Mouse (Mus musculus): ENCODE data around the gene Ppfibp2. TPM values are rescaled to one million over a fixed set of nuclear protein-coding genes. Genes with fewer than 3 reads are reported as not detected.

Gene Ppfibp2
- polyA plus RNA-seq, 1 experiment from 2014 or later, result 17.5 TPM

GRCm38 (mm10) chr7:107746036-107746435 lies 151.0 kb downstream of the Ppfibp2 start:
- WGBS, result 87% methylated on average over 8 of the region's 8 CpGs
- DNase-seq (ENCODE audit: low spot score) (no peak), ATAC-seq (no peak)
- Histone ChIP-seq H3K4me1 (ENCODE audit: insufficient read depth, low read depth, low read length) (no peaks in the 10 kb centered on the region), H3K9me3 (ENCODE audit: low read length) (no peaks in the 10 kb centered on the region), H3K27ac (ENCODE audit: low read length) (no peak overlapping the region), H3K36me3 (ENCODE audit: insufficient read depth, low read length) (peaks cover 3% of the 10 kb centered on the region; the same call in 1 of the 2 replicates), H3K9ac (replicated peaks; ENCODE audit: low read depth) (no peak overlapping the region), H3K4me3 (ENCODE audit: low read depth, low read length) (no peak overlapping the region), H3K4me2 (replicated peaks; ENCODE audit: low read depth, low read length) (no peak overlapping the region), H3K27me3 (replicated peaks; ENCODE audit: insufficient read depth, low read length) (no peaks in the 10 kb centered on the region)
- TF ChIP-seq EP300 (IDR thresholded peaks at IDR 0.05) (no peak), CTCF (IDR thresholded peaks at IDR 0.05) (no peak)

GRCm38 (mm10) chr7:107747476-107747875 lies 152.5 kb downstream of the Ppfibp2 start:
- WGBS, result 80% methylated on average over 9 of the region's 9 CpGs
- Histone ChIP-seq H3K4me3 (ENCODE audit: low read depth, low read length) (no peak overlapping the region), H3K4me1 (ENCODE audit: insufficient read depth, low read depth, low read length) (no peaks in the 10 kb centered on the region), H3K27me3 (replicated peaks; ENCODE audit: insufficient read depth, low read length) (no peaks in the 10 kb centered on the region), H3K9ac (replicated peaks; ENCODE audit: low read depth) (no peak overlapping the region), H3K36me3 (ENCODE audit: insufficient read depth, low read length) (peaks cover 3% of the 10 kb centered on the region; the same call in 1 of the 2 replicates), H3K4me2 (replicated peaks; ENCODE audit: low read depth, low read length) (no peak overlapping the region), H3K27ac (ENCODE audit: low read length) (no peak overlapping the region), H3K9me3 (ENCODE audit: low read length) (no peaks in the 10 kb centered on the region)
- no peak for TF ChIP-seq EP300 (IDR thresholded peaks at IDR 0.05)
- TF ChIP-seq CTCF (IDR thresholded peaks at IDR 0.05), result no peak
- ATAC-seq (no peak), DNase-seq (ENCODE audit: low spot score) (no peak)

- H3K4me1 ChIP-seq (ENCODE audit: insufficient read depth, low read depth, low read length), result no peaks in the 10 kb centered on the region
- H3K36me3 ChIP-seq (ENCODE audit: insufficient read depth, low read length), result peaks cover 2% of the 10 kb centered on the region; the same call in 1 of the 2 replicates
- ATAC-seq (peak; percentile 54), DNase-seq (ENCODE audit: low spot score) (peak; percentile 67)
- H3K4me3 ChIP-seq (ENCODE audit: low read depth, low read length), result no peak overlapping the region
- H3K27me3 ChIP-seq (replicated peaks; ENCODE audit: insufficient read depth, low read length), result no peaks in the 10 kb centered on the region
- TF ChIP-seq EP300 (IDR thresholded peaks at IDR 0.05), result no peak
- peak; percentile 84 for TF ChIP-seq CTCF (IDR thresholded peaks at IDR 0.05)
- H3K4me2 ChIP-seq (replicated peaks; ENCODE audit: low read depth, low read length), result no peak overlapping the region
- H3K9ac ChIP-seq (replicated peaks; ENCODE audit: low read depth), result no peak overlapping the region
- no peak overlapping the region for H3K27ac ChIP-seq (ENCODE audit: low read length)
- H3K9me3 ChIP-seq (ENCODE audit: low read length), result no peaks in the 10 kb centered on the region
- WGBS, result 9% methylated on average over 2 of the region's 2 CpGs
Observed at GRCm38 (mm10) chr7:107747954-107748353, 152.9 kb downstream of the Ppfibp2 start.

GRCm38 (mm10) chr7:107749270-107749669 lies 154.3 kb downstream of the Ppfibp2 start:
- 12% methylated on average over 3 of the region's 3 CpGs for WGBS
- Histone ChIP-seq H3K9ac (replicated peaks; ENCODE audit: low read depth) (no peak overlapping the region), H3K36me3 (ENCODE audit: insufficient read depth, low read length) (no peaks in the 10 kb centered on the region), H3K4me1 (ENCODE audit: insufficient read depth, low read depth, low read length) (no peaks in the 10 kb centered on the region), H3K27ac (ENCODE audit: low read length) (no peak overlapping the region), H3K4me2 (replicated peaks; ENCODE audit: low read depth, low read length) (no peak overlapping the region), H3K27me3 (replicated peaks; ENCODE audit: insufficient read depth, low read length) (no peaks in the 10 kb centered on the region), H3K9me3 (ENCODE audit: low read length) (no peaks in the 10 kb centered on the region), H3K4me3 (ENCODE audit: low read depth, low read length) (no peak overlapping the region)
- ATAC-seq (no peak), DNase-seq (ENCODE audit: low spot score) (peak; percentile 67)
- TF ChIP-seq EP300 (IDR thresholded peaks at IDR 0.05) (no peak), CTCF (IDR thresholded peaks at IDR 0.05) (peak; percentile 73)

- TF ChIP-seq CTCF (IDR thresholded peaks at IDR 0.05) (no peak), EP300 (IDR thresholded peaks at IDR 0.05) (no peak)
- no peaks in the 10 kb centered on the region for H3K27me3 ChIP-seq (replicated peaks; ENCODE audit: insufficient read depth, low read length)
- H3K4me3 ChIP-seq (ENCODE audit: low read depth, low read length), result no peak overlapping the region
- no peaks in the 10 kb centered on the region for H3K4me1 ChIP-seq (ENCODE audit: insufficient read depth, low read depth, low read length)
- DNase-seq (ENCODE audit: low spot score) (no peak), ATAC-seq (no peak)
- H3K9me3 ChIP-seq (ENCODE audit: low read length), result no peaks in the 10 kb centered on the region
- no peak overlapping the region for H3K9ac ChIP-seq (replicated peaks; ENCODE audit: low read depth)
- no peak overlapping the region for H3K4me2 ChIP-seq (replicated peaks; ENCODE audit: low read depth, low read length)
- H3K36me3 ChIP-seq (ENCODE audit: insufficient read depth, low read length), result no peaks in the 10 kb centered on the region
- H3K27ac ChIP-seq (ENCODE audit: low read length), result no peak overlapping the region
- WGBS, result 69% methylated on average over 4 of the region's 4 CpGs
Observed at GRCm38 (mm10) chr7:107749721-107750120, 154.7 kb downstream of the Ppfibp2 start.

- 74% methylated on average over 10 of the region's 10 CpGs for WGBS
- TF ChIP-seq EP300 (IDR thresholded peaks at IDR 0.05), result no peak
- no peak for TF ChIP-seq CTCF (IDR thresholded peaks at IDR 0.05)
- H3K4me3 ChIP-seq (ENCODE audit: low read depth, low read length), result no peak overlapping the region
- H3K27me3 ChIP-seq (replicated peaks; ENCODE audit: insufficient read depth, low read length), result no peaks in the 10 kb centered on the region
- H3K9ac ChIP-seq (replicated peaks; ENCODE audit: low read depth), result no peak overlapping the region
- no peak overlapping the region for H3K4me2 ChIP-seq (replicated peaks; ENCODE audit: low read depth, low read length)
- DNase-seq (ENCODE audit: low spot score), result no peak
- H3K36me3 ChIP-seq (ENCODE audit: insufficient read depth, low read length), result no peaks in the 10 kb centered on the region
- H3K4me1 ChIP-seq (ENCODE audit: insufficient read depth, low read depth, low read length), result no peaks in the 10 kb centered on the region
- no peak for ATAC-seq
- H3K9me3 ChIP-seq (ENCODE audit: low read length), result no peaks in the 10 kb centered on the region
- H3K27ac ChIP-seq (ENCODE audit: low read length), result no peak overlapping the region
Observed at GRCm38 (mm10) chr7:107752031-107752520, 157.1 kb downstream of the Ppfibp2 start.

- H3K9me3 ChIP-seq (ENCODE audit: low read length), result no peaks in the 10 kb centered on the region
- no peak overlapping the region for H3K4me3 ChIP-seq (ENCODE audit: low read depth, low read length)
- no peak overlapping the region for H3K4me2 ChIP-seq (replicated peaks; ENCODE audit: low read depth, low read length)
- H3K4me1 ChIP-seq (ENCODE audit: insufficient read depth, low read depth, low read length), result no peaks in the 10 kb centered on the region
- ATAC-seq, result no peak
- H3K36me3 ChIP-seq (ENCODE audit: insufficient read depth, low read length), result no peaks in the 10 kb centered on the region
- no peak for DNase-seq (ENCODE audit: low spot score)
- H3K27me3 ChIP-seq (replicated peaks; ENCODE audit: insufficient read depth, low read length), result no peaks in the 10 kb centered on the region
- no peak overlapping the region for H3K27ac ChIP-seq (ENCODE audit: low read length)
- 53% methylated on average over 3 of the region's 3 CpGs for WGBS
- no peak overlapping the region for H3K9ac ChIP-seq (replicated peaks; ENCODE audit: low read depth)
- TF ChIP-seq CTCF (IDR thresholded peaks at IDR 0.05) (no peak), EP300 (IDR thresholded peaks at IDR 0.05) (no peak)
Observed at GRCm38 (mm10) chr7:107755905-107756304, 160.9 kb downstream of the Ppfibp2 start.

Measured in lung, postnatal 0 days (tissue).